Mouse (Mus musculus) 3T3-L1 (cell line): ENCODE measurements around the gene St6galnac6.

Source experiments
- DNase-seq: peaks from one replicate; pipeline ENCODE4 v3.0.0-alpha.2; 2015; ENCODE audit warnings: low read depth, low spot score

The St6galnac6 gene

GRCm38 (mm10) chr2:32585149-32585714, 14.3 kb upstream of the St6galnac6 start:
- DNase-seq: no peak

- DNase-seq: peak; percentile 96
These were observed 12.6 kb upstream of the St6galnac6 start, which contains the start of gene St6galnac4 for GRCm38 (mm10) chr2:32586871-32587351. Gene St6galnac4 (plus strand): TSS chr2:32587095.

GRCm38 (mm10) chr2:32587731-32588321, 11.7 kb upstream of the St6galnac6 start:
- peak; percentile 68 for DNase-seq

- peak; percentile 70 for DNase-seq
These were observed 10.2 kb upstream of the St6galnac6 start for GRCm38 (mm10) chr2:32589213-32589795.

GRCm38 (mm10) chr2:32590224-32590623, 9.3 kb upstream of the St6galnac6 start:
- DNase-seq: no peak

- no peak for DNase-seq
These were observed 8.3 kb upstream of the St6galnac6 start for GRCm38 (mm10) chr2:32591249-32591648.

- DNase-seq: no peak
These were observed 2.8 kb upstream of the St6galnac6 start for GRCm38 (mm10) chr2:32596725-32597124.

- DNase-seq: no peak
These were observed 2.3 kb upstream of the St6galnac6 start for GRCm38 (mm10) chr2:32597248-32597647.

GRCm38 (mm10) chr2:32597699-32598098, 1.8 kb upstream of the St6galnac6 start:
- DNase-seq: peak; percentile 72

- no peak for DNase-seq
These were observed 1.0 kb upstream of the St6galnac6 start for GRCm38 (mm10) chr2:32598506-32598905.

- DNase-seq: peak; percentile 52
These were observed 2.0 kb downstream of the St6galnac6 start for GRCm38 (mm10) chr2:32601417-32602065.

GRCm38 (mm10) chr2:32602600-32603054, 3.1 kb downstream of the St6galnac6 start:
- DNase-seq: peak; percentile 64

GRCm38 (mm10) chr2:32604631-32605030, 5.1 kb downstream of the St6galnac6 start:
- DNase-seq: no peak

- peak; percentile 91 for DNase-seq
These were observed 6.9 kb downstream of the St6galnac6 start for GRCm38 (mm10) chr2:32606161-32607142.

GRCm38 (mm10) chr2:32607262-32607947, 7.9 kb downstream of the St6galnac6 start:
- DNase-seq: peak; percentile 85

GRCm38 (mm10) chr2:32608141-32608777, 8.8 kb downstream of the St6galnac6 start:
- peak; percentile 91 for DNase-seq

GRCm38 (mm10) chr2:32608778-32609435, 9.4 kb downstream of the St6galnac6 start:
- no peak for DNase-seq

- DNase-seq: peak; percentile 44
These were observed 11.2 kb downstream of the St6galnac6 start for GRCm38 (mm10) chr2:32610610-32611229.

GRCm38 (mm10) chr2:32612274-32612673, 12.8 kb downstream of the St6galnac6 start:
- no peak for DNase-seq
